Mouse (Mus musculus) fibroblast of lung, adult 2 months (primary cell): Measurements from ENCODE around the gene Mrpl2.

Experiments
- DNase-seq: peaks from one replicate; pipeline ENCODE4 v3.0.0-alpha.2; 2011; ENCODE audit warnings: low read depth

The Mrpl2 gene

DNA sequence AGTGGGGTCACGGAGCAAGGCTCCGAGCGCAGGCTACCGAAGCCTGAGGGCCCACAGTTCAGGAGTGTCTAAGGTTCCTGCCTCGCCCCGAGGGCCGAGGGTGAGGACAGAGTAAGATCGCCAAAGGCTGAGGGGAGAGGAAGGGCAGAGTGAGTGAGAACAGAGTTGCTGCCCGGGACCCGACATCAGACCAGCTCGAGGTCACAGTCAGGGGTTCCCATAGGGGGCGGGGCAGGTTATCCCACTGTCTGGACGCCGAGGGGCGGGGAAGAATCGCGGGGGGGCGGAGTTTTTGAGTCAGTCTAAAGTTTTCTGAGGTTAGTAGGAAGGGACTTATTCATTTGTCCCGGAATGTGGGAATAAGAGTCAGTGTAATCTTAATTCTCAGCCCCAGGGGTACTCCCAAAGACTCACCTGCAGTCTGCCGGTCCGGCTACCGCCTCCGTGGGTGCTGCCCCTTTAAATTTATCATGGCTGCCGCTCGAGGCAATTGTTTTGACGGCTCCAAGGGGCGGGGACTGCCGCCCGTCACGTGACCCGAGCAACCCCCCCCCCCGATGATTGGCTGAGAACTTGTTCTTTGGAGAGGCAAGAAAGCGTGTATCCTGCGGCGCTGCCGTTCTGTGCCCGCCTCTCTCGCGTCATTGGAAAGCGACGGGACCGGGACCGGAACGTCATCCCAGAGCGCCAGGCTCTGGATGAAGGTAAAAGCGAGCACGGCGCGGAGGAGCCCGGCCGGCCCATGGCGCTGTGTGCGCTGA lies at the start of gene Mrpl2, which contains the start of gene Klc4:
Gene Mrpl2, plus strand, starts transcription at position 669 of the 761 bp plus-strand sequence.
Gene Klc4, minus strand, starts transcription at position 462 of the 761 bp plus-strand sequence.
- DNase-seq = peak; percentile 96

DNA sequence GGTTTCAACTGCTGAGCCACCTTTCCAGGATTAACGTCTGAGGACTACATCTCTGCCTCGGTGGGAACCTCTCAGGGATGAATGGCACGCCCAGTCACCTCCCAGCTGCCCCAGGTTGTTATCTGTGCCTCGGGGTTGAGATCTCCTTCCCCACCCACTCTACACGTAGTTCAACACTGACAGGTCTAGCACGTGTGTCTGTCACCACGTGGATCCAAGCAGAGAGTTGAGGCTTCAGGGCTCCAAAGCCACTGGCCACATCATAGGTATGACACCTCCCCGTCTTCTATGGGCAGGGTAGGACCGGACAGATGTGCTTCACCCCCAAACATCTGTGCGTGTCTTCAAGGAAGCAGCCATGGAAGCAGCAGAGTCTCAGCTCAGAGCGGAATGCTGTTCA lies 48.1 kb upstream of the Mrpl2 start:
- DNase-seq = no peak

DNA sequence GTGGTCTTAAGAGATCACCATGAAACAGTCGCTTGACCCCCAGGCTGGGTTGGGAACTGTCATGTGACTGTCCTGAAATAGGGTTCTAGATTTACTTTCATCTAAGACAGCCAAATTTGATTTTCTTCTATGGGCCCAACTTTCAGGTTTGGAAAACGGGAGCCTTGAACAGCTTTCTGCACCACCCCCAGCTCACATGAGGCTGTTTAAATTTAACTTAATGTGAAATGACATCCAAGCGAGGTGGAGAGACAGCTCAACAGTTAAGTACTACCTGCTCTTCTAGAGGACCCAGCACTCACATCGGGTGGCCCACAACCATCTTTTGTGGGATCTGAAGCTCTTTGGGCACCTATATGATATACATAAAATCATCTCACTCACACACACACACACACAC lies 47.1 kb upstream of the Mrpl2 start:
- DNase-seq = no peak

DNA sequence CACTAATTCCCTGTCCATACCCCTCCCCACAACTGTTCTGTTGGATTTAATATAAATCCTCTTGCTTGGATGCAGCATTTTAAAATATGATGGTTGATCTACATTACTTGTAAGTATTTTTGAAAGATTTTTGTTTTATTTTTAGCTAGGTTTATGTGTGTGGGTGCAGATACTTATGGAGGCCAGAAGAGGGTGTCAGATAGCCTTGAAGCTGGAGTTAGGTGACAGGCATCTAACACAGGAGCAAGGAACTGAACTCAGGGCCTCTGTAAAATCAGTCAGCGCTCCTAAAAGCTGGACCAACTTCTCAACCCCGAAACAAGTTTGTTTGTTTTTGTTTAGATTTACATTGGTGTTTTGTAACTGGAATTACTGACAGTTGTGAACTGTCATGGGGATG lies 45.5 kb upstream of the Mrpl2 start:
- no peak for DNase-seq

DNA sequence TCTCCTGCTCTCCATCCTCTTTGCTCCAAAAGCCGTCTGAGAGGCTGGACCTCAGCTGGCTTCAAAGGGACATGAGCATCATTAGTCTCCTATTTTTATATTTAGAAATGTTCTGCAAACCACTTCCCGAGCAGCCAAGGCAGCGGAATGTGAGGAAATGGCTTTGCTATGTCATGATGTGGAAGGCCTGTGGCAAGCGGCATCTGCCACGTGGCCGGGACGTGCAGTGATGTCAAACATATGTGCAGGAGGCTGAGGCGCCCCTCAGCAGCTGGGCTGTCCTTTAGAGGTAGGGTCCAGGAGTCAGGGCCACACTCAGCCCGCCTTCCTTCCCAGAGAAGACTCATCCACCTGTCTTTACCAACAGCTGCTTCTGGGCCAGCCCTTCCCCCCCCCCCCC lies 43.8 kb upstream of the Mrpl2 start:
- DNase-seq = no peak

DNA sequence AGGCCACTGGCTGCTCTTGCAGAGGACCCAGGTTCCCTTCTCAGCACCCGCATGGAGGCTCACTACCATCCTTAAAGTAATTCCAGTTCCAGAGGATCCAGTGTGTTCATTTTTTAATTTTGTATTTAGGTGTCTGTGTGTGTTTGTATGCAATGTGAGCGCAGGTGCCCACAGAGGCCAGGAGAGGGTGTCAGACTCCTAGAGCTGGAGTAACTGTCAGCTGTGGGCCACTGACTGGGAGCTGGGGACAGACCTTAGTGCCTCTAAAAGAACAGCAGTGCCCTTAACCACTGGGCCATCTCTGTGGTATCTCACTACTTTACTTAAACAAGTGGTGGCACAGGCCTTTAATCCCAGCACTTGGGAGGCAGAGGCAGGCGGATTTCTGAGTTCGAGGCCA lies 42.8 kb upstream of the Mrpl2 start:
- no peak for DNase-seq

DNA sequence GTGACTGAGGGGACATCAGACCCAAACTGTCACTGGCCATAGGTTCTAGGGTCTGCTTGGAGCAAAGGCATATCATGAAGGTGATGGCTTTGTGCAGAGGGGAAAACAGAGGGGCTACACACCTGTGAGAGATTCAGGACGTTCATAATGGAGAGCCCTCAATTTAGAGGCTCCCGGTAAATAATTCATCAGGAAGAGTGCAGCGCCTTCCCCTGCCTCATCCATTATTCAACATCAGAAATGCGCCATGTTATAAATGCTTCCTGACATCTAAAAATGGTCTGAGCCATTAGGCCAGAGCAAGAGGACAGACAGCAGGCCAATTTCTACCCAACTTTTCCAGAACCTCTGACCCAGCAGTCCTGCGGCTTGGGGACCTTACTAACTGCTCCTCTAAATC lies 40.9 kb upstream of the Mrpl2 start:
- DNase-seq = no peak

DNA sequence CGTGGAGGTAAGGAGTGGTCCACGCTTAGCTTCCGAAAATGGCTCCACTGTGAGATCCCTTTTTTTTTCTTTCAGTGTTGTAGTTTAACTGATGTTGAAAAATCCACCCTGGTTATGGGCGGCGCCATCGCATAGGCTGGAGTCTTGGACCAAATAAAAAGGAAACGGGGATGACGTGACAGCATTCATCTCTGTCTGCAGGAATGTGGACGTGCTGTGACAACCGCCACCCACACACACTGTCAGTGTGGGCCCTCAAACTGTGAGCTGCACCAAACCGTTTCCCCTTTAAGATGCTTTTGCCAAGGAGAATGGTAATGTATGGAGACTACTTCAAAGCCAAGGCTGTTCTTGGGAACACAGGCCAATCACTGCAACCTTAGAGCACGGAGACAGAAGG lies 40.0 kb upstream of the Mrpl2 start:
- DNase-seq = no peak

DNA sequence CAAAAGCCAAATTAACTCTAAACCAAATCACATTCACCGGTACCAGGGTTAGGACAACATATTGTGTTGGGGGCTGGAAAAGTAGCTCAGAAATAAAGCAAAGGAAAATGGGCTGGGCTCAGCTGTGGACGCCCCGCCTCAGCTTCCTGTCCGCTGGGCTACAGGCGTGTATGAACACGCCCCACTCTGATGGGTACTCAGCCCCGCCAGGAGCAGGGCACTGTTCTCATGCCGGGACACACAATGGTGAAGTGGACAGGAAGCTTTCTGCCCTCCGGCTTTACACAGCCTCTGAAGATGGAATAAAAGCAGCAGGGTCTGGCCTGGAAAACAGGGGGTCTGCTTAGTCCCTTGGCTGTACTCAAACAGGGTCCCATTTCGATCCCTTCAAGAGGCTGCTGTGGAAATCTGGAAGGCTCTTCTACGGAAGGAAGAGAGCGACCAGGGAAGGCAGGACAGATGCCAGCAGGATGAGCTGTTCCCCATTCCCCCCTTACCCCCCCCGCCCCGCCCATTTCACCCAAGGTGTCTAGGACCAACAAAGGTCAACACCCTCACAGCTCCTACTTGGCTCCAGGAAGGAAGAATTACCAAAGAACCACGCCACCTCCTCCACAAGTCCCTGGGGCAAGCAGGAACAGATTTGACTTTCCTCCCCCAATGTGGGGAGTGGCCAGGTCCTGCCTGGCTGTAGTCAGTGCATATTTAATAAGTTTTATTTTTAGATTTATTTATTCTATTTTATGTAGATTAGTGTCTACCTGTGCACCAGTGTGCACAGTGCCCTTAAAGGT lies 36.1 kb upstream of the Mrpl2 start:
- DNase-seq = no peak

DNA sequence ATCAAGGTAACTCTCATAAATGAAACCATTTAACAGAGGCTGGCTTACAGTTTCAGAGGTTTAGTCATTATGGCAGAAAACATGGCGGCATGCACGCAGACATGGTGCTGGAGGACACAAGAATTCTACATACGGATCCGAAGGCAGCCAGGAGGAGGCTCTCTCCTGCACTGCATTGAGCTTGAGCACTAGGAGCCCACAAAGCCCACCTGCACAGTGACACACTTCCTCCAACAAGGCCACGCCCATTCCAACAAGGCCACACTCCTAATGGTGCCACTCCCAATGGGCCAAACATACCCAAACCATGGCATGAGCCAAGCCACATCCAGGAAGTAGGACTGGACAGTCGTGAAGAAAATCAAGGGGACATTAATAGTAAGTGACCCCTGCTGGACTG lies 34.7 kb upstream of the Mrpl2 start:
- DNase-seq = no peak

DNA sequence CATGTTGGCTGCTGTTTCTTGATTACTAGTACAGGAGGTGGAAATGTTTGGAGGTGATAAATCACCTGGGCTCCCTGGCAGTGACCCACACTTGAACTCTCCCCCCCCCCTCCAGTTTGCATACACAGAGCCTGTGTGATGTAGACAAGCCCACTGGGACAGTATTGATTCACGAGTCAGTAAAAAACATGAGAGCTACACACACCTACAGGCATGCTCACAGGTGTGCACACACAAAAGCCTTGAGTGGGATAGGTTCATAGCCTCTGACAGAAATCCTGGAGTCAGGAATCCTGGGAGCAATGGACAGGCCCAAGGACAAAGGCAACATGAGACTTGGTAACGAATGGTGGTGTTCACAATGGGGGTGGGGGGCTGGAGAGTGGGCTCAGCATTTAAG lies 33.8 kb upstream of the Mrpl2 start:
- no peak for DNase-seq

DNA sequence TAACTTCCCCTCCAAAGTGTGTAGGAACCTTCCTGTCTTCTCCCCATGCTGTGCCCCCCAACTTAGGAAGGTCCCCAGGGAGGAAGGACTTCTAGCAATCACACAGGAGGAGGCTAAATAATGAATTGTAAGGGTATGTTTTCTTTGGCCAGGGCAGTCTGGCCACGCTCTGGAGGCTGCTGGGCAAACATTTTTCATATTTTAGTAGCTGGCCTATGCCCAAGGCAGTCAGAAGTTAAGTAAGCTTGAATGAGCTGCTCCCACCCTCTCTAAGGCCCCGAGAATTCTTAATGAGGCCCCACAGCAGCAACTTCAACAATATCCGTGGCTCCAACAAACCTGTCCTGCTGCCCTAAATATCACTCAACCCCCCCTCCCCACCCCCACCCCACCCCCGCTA lies 33.2 kb upstream of the Mrpl2 start:
- DNase-seq = no peak

DNA sequence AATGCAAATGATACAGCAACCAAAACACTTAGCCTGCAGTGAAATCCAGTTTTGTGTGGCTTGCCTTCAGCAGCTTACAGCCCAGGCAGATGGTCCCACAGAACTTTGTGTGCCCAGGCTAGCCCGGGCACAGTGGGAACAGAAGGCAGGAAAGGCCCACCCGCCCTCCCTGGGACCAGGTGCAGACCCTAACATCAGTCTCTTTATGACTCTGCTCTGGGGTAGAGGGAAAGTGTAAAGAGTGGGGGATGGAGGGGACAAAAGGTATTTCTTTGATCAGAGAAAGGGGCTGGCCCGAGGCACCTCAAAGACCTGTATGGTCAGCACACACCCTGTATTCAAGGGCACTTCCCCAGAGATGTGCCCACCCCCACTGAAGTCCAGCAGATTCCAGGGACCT lies 32.8 kb upstream of the Mrpl2 start:
- no peak for DNase-seq

DNA sequence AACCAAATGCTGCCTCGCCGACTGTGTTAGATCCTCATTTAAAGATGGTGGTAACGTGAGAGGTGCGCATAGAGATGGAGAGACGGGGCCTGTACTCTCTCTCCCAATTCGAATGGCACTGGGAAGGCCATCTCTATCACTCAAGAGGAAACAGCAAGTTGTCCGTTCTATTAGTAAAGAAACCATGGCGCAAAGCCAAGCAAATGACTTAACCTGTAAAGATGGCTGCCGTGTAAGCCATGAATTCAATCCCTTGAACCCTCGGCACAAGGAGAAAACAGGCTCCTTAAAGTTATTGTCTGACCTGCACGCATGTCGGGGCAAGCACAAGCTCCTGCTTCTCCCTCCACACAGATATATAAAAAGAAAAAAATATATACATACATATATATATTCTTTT lies 28.2 kb upstream of the Mrpl2 start:
- DNase-seq = no peak

DNA sequence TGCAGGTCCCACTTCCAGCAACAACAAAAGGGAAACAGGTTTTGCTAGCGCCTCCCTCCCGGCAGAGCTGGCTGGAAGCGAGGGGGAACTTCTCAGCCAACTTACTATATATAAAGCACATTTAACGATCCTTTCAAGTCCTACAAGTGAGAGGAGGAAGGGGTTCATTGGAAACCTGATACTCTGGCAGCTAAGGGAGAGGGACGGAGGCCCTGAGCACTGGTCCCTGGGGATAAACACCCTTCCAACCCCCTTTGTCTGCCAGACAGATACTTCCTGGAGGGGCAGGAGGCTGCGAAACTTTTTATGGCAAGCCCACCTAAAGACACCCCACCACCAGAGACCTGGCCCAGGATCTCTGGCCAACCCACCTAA lies 27.6 kb upstream of the Mrpl2 start:
- DNase-seq = no peak

DNA sequence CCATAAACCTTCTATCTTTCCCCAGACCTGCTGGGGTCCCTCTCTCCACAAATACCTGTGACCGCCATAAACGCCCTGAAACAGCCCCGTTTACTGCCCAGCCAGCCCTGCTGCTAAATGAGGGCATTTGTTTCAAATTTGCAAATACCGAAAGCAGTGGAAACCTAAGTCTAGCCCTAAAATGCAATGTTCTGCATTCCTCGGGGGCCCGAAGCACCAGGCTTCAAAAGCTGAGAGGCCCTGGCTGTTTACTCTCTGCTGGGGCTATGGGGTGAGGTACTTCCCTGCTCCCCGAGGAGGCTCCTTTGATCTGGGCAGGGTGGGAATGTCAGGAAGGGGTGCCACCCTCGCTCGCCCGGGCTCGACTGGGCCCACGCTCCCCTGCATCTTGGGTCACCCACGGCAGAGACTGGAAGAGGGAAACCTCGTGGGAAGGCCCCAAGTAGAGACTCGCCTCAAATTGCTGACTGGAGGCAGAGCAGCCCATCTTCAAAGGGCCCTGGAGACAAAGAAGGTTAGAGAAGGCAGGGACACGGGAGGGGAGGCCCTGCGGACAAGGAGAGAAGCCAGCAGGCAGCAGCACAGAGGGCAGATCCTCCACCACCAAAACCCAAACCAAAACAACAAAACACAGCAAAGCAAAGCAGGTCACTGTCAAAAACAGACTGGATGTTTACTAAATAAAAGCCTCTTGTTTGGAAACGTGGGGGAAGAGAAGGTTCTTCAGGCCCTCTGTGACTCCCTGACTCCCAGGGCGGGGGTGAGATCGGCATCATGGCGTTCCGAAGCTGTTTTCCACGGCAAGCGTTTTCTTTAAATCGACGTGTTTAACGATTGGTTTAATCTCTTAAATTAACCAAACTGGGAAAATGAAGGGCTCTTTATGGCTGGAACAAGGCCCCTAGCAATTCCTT lies 27.0 kb upstream of the Mrpl2 start:
- no peak for DNase-seq

DNA sequence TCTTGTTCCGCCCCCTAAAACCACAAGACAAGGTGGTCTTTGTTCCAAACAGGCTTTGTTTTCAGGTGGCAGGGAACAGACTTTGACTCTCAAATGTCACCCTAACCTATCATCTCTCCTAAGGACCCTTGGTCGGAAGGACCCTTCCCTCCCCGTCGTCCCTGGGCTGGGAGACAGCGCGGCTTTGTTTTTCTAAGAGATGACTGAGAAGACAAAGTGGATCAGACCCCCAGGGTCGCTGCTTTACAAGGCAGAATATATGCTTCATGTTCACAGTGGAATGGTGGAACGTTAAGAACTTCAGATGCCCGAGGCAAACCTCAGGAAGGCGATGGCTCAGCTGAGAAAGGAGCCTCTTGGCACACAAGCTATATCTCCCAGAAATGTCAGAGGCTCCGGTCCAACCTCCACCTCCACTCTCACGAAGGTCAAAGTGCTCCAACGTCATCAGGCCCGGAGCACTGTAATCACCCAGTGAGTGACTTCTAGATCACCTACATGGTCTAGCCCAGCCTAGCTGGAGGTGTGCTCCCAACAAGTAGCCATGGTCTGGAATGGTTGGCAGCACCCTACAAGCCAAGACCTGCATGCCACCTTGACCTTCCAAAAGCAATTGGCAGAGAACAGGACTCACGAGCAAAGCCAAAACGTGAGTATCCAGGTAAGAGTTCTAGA lies 26.2 kb upstream of the Mrpl2 start:
- no peak for DNase-seq

DNA sequence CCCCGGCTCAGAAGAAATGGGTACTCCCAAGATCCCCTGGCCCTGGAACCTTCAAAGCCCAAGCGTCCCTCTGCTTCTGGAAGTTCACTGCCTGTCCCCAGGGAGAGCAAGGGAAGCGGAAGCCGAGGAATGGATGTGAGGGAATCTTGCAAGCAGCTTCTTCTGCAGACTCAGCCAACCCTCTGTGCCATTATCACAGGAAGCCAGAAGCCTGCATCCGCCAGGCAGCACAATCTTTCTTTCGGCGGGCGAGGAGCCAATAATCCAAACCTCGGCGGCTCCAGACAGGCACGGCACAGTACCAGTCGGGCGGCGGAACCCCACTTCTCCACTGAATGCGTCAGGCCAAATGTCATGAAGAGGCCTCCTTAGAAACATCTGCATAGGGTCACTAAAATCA lies 24.7 kb upstream of the Mrpl2 start:
- DNase-seq = no peak

DNA sequence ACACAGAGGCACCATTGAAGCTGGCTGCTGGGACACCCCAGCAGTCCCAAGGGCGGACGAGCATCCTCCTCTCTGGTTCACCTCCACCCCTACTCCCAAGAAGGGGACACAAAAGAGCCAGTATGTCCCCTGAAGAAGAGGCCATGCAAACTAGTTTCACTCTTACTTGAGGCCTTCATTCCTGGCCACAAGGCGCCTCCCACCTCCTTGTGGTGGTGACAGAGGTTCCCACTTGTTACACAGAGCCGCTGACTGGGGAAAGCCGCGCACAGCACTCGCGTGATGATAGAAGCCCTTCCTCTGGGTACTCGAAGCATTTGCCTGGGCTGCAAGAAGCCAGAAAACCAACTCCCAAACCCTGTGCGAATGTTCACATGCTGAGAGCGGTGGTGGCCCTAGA lies 23.8 kb upstream of the Mrpl2 start:
- no peak for DNase-seq

DNA sequence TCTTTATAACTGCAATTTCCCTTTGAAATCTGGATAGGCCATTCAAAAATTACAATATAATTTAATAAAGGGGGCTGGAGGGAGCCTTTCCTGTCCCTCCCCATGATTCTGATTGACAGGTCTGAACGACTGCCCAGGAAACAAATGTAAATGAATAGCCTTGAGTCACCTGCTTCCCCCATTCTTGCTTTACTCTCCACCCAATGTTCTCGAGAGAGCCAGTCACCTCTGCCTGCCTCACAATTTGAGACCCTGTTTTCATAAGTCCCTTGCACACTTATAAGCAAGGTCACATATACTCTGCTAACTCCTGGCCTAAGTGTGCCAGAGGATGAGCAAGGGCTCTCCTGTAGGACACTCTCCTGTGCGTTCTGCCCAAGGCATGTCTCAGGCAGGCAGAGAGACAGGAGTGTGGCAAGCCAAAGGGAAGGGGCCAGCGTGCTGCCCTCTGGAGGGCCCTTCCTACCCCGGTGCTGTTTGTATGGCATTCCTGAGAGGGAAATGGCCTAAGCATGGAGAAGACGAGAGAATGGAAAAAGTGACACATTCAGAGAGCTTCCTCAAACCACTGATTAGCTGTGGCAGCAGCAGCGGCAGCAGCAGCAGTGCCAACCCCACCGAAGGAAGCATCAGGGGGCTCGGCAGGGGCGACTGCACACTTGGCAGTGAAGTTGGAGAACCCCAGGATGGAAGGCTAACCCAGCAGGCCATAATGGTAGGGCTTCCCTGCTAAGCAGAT lies 22.0 kb upstream of the Mrpl2 start:
- no peak for DNase-seq

DNA sequence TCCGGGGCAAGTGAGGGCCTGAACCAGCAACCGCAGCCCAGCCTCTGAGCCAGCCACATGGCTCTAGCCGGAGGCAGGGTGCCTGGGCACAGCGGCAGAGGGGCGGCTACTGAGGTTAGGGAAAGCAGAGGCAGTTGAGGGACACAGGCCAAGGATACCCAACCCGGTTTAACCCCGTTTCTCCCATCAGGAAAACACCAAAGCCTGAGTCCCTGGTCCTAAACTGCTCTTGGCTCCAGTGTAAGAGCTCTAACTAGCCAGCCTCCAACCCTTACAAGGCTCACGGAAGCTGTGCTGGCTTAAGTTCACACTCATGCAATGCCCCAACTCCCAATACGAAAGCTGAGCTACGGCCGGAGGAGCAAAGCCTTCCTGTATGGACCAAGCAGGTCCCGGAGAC lies 21.4 kb upstream of the Mrpl2 start:
- no peak for DNase-seq
